Mouse (Mus musculus) pancreas, adult 10 weeks (tissue): Measurements from ENCODE around the gene Mpzl1. TPM values are rescaled to one million over a fixed set of nuclear protein-coding genes. Genes with fewer than 3 reads are reported as not detected.

Source experiments
- polyA plus RNA-seq: library from polyadenylated mRNA; stranded (reverse); fragments of 350-450 nt; fragmentation: Illumina TruSeq; extraction: RNeasy Lipid Tissue Mini Kit (QIAGEN cat#74804); gene quantifications from one replicate; pipeline ENCODE4 v1.2.3, GENCODE M21; 2015; ENCODE audit warnings: low read depth, low replicate concordance; ENCODE audit not compliant: insufficient read depth

Mpzl1 gene
- 15.6 TPM for polyA plus RNA-seq

GRCm38 (mm10) chr1:165634151-165634884 is at the start of gene Mpzl1:
TSS of gene Mpzl1 (minus strand) at chr1:165634538.

Other genes starting within 250 kb of the Mpzl1 start
- 7.5 TPM for gene Dcaf6, start 174.1 kb downstream of the Mpzl1 start, polyA plus RNA-seq
- gene Mpc2, start 173.9 kb downstream of the Mpzl1 start, polyA plus RNA-seq, result 49.8 TPM
- not detected for gene Adcy10, start 149.4 kb downstream of the Mpzl1 start, polyA plus RNA-seq
- gene Rcsd1, start 75.2 kb upstream of the Mpzl1 start, polyA plus RNA-seq, result 4.3 TPM
- 27.6 TPM for gene Creg1, start 129.2 kb upstream of the Mpzl1 start, polyA plus RNA-seq
- gene Cd247, start 154.1 kb upstream of the Mpzl1 start, polyA plus RNA-seq, result not detected